Mouse (Mus musculus) layer of hippocampus, adult 2 months (tissue): Measurements from ENCODE around the gene Sgsm3. TPM values are rescaled to one million over a fixed set of nuclear protein-coding genes. Genes with fewer than 3 reads are reported as not detected.

Experiments used
- DNase-seq, 2 experiments: peaks; one replicate each; pipeline ENCODE4 v3.0.0; 2022; ENCODE audit warnings: low spot score in 2 of 2
- H3K27ac ChIP-seq: fragments of 200-600 bp; 2 replicates; pipeline ENCODE4 v1.8.1; 2022
- H3K4me3 ChIP-seq: fragments of 200-600 bp; 2 replicates; pipeline ENCODE4 v1.8.1; 2022; ENCODE audit warnings: mild to moderate bottlenecking
- CTCF ChIP-seq: fragments of 200-600 bp; conservative IDR thresholded peaks from 2 replicates; pipeline ENCODE4 v1.8.1; 2022; ENCODE audit warnings: antibody characterized with exemption, mild to moderate bottlenecking, moderate library complexity
- microRNA-seq, 2 experiments: library from miRNA; unstranded; fragments of <30 nt; microRNA quantifications; one replicate each; pipeline ENCODE4 v1.2.0; 2021
- total RNA-seq, 2 experiments: library from RNA; stranded (reverse); gene quantifications; 2 replicates each; pipeline ENCODE4 v1.2.3; 2021

Sgsm3 gene
- total RNA-seq, 2 experiments from 2014 or later: 83.0 to 89.2 TPM

DNA sequence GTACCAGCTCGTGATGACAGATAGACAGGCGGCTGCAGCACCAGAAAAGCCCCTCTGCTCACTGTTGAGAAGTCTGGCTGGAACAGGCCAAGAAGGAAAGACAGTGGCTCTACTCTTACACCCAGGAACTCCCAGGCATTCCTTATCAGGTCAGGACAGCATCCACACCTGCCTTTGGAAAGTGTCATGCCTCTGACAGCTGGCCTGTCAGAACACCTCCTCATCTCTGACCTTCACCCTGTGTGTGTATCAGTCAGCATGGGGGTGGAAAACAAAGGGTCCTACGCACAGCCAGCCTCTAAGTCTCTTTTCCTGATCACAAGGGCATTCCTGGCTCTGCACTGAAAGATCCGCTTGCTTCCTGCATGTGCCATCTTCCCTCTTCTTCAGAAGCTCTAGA lies 64.2 kb downstream of the Sgsm3 start:
- H3K27ac ChIP-seq: peak overlapping the region; percentile 52; the same call in 1 of the 2 replicates
- TF ChIP-seq CTCF: no peak
- no peak overlapping the region for H3K4me3 ChIP-seq
- no peak for DNase-seq

- peak overlapping the region; percentile 62 for H3K27ac ChIP-seq
- no peak for DNase-seq
- peak; percentile 68 for TF ChIP-seq CTCF
- no peak overlapping the region for H3K4me3 ChIP-seq
Measured at GRCm38 (mm10) chr15:81042276-81042931, 64.8 kb downstream of the Sgsm3 start.

DNA sequence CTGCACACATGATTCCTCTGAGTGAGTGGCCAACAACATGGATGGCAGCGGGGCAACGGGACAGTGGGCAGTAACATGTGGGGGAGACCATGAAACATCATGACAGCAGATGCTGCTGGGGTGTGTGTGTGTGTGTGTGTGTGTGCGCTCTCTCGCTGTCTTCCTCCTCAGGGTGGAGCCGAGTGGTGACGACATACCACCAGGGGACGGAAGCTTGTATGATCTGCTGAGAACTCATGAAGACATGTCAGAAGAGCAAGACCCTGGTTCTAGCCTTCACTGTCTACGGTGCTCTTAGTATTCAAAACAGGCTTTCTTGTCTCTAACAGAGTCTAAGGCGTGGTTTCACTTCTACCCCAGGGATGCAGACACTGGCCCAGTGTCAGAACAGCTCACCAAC lies 66.9 kb downstream of the Sgsm3 start:
- no peak for DNase-seq
- no peak for TF ChIP-seq CTCF
- no peak overlapping the region for H3K4me3 ChIP-seq
- peak overlapping the region; percentile 46; the same call in 1 of the 2 replicates for H3K27ac ChIP-seq

DNA sequence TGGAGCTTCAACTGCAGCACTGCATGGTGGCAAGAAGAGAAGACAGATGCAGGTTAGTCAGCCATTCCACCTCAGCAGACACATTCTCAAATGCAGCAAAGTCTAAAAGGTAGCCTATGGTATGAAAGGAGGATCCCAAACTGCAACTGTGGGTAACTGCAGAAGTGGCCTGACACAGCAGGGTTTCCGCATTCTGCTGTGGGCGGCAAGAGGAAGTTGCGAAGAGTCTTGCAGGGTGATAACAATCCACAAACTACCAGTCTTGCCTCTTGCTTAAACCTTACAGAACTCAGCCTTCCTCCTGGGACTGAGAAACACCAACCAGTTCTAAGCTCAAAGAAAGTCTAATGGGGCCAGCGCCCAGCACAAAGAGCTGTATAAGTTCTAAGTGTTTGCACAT lies 67.8 kb downstream of the Sgsm3 start:
- peak overlapping the region; percentile 46; the same call in 1 of the 2 replicates for H3K27ac ChIP-seq
- no peak for DNase-seq
- TF ChIP-seq CTCF: no peak
- H3K4me3 ChIP-seq: no peak overlapping the region

DNA sequence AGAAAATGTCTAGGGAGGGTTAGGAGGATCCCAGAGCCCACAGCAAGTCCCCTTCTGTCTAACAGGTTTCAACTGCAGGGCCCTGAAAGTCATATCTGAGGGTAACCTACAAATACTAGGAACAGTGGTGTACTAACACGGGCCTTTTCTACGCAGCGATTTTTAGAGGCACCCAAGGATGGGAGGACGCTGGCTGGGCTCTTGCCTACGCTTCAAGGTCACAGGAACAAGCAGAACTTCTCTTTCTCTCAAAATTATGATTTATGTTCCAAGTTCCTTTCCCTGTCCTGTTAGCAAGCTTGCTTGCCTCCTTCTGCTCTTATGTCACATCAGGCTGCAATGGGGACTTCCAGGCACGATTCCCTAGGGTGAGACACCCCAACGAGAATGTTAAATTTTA lies 68.5 kb downstream of the Sgsm3 start:
- Histone ChIP-seq H3K4me3 (no peak overlapping the region), H3K27ac (no peak overlapping the region)
- DNase-seq: no peak
- no peak for TF ChIP-seq CTCF

- Histone ChIP-seq H3K27ac (no peak overlapping the region), H3K4me3 (no peak overlapping the region)
- TF ChIP-seq CTCF: no peak
- DNase-seq: no peak
Measured at GRCm38 (mm10) chr15:81047497-81047896, 69.9 kb downstream of the Sgsm3 start.

DNA sequence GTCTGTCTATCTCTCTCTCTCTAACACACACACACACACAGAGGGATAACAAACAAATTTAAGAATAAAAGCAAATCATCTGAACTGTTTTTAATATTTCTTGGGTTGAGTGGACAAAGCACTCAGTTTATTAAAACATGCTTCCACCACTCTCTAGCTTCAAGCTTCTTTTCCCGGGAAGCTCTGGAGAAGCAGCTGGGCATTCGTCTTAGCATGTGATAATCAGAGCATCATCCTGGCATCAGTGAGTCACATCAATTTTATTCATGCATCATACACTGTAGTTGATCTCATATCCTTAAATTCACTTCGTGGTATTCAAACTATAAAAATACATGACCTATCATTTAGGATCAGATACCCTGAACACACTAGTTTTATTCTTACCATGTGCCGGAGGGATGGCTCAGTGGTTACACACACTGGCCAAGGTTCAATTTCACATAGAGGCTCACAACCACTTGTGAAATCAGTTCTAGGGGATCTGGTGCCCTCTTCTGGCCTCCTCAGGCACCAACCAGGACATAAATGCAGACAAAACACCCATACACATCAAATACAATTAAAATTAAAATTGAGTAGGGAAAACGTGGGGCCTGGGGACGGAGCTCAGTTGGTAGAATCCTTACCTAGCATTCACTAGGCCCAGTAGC lies 72.0 kb downstream of the Sgsm3 start:
- TF ChIP-seq CTCF: peak; percentile 81
- no peak overlapping the region for H3K27ac ChIP-seq
- no peak for DNase-seq
- no peak overlapping the region for H3K4me3 ChIP-seq

DNA sequence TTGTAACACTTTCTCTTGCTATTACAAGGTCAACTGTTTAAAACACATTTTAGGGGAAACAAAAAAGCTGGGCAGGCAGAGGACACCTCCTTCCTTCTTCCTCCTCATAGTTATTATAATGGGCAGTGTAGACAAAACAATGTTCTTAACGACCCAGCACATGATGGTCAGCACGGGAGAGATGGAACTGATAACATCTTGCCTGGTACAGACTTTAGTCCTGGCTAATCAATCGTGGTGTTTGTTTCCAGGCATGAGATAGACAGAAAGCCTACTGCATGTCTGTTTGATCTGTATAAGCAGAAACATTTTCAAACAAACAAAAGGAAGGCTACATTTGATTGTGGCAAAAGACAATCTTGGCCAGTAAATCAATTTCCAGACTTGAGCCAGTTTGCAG lies 72.9 kb downstream of the Sgsm3 start:
- no peak for TF ChIP-seq CTCF

DNA sequence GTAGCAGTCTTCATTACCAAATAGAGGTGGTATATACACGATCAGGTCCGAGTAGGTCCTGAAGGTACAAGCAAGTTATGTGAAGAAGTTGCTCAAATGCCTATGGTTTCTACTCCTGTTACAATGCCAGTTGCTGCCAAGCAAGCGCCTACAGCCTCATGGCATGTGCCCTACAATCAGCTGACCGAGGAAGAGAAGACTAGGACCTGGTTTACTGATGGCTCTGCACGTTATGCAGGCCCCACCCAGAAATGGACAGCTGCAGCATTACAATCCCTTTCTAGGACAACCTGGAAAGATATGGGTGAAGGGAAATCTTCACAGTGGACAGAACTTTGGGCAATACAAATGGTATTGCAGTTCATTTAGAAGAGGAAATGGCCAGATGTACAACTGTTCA lies 74.9 kb downstream of the Sgsm3 start:
- TF ChIP-seq CTCF: no peak
- no peak overlapping the region for H3K4me3 ChIP-seq
- H3K27ac ChIP-seq: no peak overlapping the region
- no peak for DNase-seq

More for the DNA sequence above, 72.9 kb downstream of the Sgsm3 start:
- DNase-seq: no peak
- H3K27ac ChIP-seq: no peak overlapping the region
- no peak overlapping the region for H3K4me3 ChIP-seq

DNA sequence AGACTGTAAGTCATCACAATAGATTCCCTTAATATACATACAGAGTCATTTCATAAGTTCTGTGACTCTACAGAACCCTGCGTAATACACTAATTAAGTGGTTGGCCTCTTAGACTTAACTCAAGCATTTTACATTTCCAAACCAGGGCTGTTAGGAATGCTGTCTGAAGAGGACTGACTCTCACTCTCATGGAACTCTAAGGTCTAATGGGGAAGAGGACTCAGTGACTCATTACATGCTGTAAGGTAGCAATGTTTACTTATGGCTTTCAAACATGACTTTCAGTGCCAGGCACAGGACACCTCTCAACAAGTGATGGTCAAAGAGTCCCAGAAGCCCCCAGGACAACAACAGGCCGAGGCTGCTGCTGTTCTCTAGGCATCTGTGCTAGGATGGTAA lies 77.9 kb downstream of the Sgsm3 start:
- no peak for TF ChIP-seq CTCF
- no peak overlapping the region for H3K4me3 ChIP-seq
- DNase-seq: no peak
- H3K27ac ChIP-seq: no peak overlapping the region

DNA sequence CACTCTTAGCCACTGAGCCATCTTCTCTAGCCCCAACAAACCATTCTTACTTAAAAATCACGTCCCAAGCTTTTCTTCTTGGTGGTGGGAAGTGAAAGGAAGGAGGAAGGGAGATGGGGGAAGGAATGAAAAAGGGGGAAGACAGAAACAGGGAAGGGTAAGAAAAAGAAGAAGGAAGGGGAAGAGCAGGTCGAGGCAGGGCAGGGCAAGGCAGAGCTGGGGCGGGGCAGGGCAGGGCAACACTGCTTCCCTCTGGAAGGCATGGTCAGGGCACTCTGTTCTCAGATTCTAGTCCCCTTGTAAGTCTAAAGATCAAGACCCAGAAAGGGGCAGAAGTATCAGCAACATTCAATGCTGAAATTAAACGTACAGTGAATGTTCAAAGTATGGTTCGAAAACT lies 80.2 kb downstream of the Sgsm3 start:
- DNase-seq: no peak
- Histone ChIP-seq H3K27ac (no peak overlapping the region), H3K4me3 (no peak overlapping the region)
- TF ChIP-seq CTCF: no peak

- Histone ChIP-seq H3K27ac (no peak overlapping the region), H3K4me3 (no peak overlapping the region)
- no peak for DNase-seq
- peak; percentile 38 for TF ChIP-seq CTCF
Measured at GRCm38 (mm10) chr15:81060975-81061374, 83.4 kb downstream of the Sgsm3 start.

Small RNA genes lying within 50 kb of the gene (microRNA-seq; reads per million reads assigned to microRNA genes)
- gene Mir5113: 8.3 to 15.3 reads per million in 2 experiments

Other genes starting within 250 kb of the Sgsm3 start
- gene Adsl, start 29.3 kb upstream of the Sgsm3 start, total RNA-seq: 10 to 100 TPM; 24.2 to 28.0 TPM
- gene Mrtfa, start 213.0 kb downstream of the Sgsm3 start, total RNA-seq: 100 to 1,000 TPM; 109 to 115 TPM